Mouse (Mus musculus) small intestine, adult 2 months (tissue): Measurements from ENCODE around the gene E2f4.

Source experiments
- CTCF ChIP-seq: fragments of 200-500 bp; IDR thresholded peaks from 2 replicates; pipeline ENCODE4 v1.5.1; 2012; ENCODE audit warnings: low read depth, mild to moderate bottlenecking, control low read depth, inconsistent platforms, low read length, moderate library complexity, mixed read lengths; ENCODE audit not compliant: insufficient replicate concordance, insufficient read length; ENCODE audit errors: extremely low read depth
- POLR2A ChIP-seq: fragments of 200-500 bp; IDR thresholded peaks from 2 replicates; pipeline ENCODE4 v1.6.1; 2012; ENCODE audit warnings: low read depth, mild to moderate bottlenecking, control low read depth, inconsistent platforms, low read length, moderate library complexity

- TF ChIP-seq POLR2A (peak; percentile 31; the same call in 1 of the 2 replicates), CTCF (peak; percentile 96; the same call in 1 of the 2 replicates)
Observed at GRCm38 (mm10) chr8:105290554-105291314, 6.7 kb upstream of the E2f4 start.
